Mouse (Mus musculus) right cerebral cortex, postnatal 25 days (tissue): ENCODE measurements around the gene Car12.

Source experiments
- DNase-seq: peaks from one replicate; pipeline ENCODE4 v3.0.0; 2022

The Car12 gene

GRCm38 (mm10) chr9:66713135-66714021 is at the start of gene Car12:
Car12 (plus strand) TSS chr9:66713686.
- DNase-seq, result no peak

GRCm38 (mm10) chr9:66663764-66664163 is 49.7 kb upstream of the Car12 start:
- no peak for DNase-seq

- no peak for DNase-seq
Measured at GRCm38 (mm10) chr9:66664561-66664960, 48.9 kb upstream of the Car12 start.

GRCm38 (mm10) chr9:66666153-66666552 is 47.3 kb upstream of the Car12 start:
- DNase-seq, result no peak

- no peak for DNase-seq
Measured at GRCm38 (mm10) chr9:66667046-66667445, 46.4 kb upstream of the Car12 start.

- no peak for DNase-seq
Measured at GRCm38 (mm10) chr9:66667868-66668267, 45.6 kb upstream of the Car12 start.

GRCm38 (mm10) chr9:66669561-66670078 is 43.9 kb upstream of the Car12 start:
- no peak for DNase-seq

GRCm38 (mm10) chr9:66673771-66674170 is 39.7 kb upstream of the Car12 start:
- no peak for DNase-seq

GRCm38 (mm10) chr9:66675566-66675965 is 37.9 kb upstream of the Car12 start:
- no peak for DNase-seq

GRCm38 (mm10) chr9:66680102-66680501 is 33.4 kb upstream of the Car12 start:
- no peak for DNase-seq

- DNase-seq, result no peak
Measured at GRCm38 (mm10) chr9:66682822-66683221, 30.7 kb upstream of the Car12 start.

- DNase-seq, result no peak
Measured at GRCm38 (mm10) chr9:66685730-66686129, 27.8 kb upstream of the Car12 start.

GRCm38 (mm10) chr9:66687713-66688112 is 25.8 kb upstream of the Car12 start:
- no peak for DNase-seq

- DNase-seq, result no peak
Measured at GRCm38 (mm10) chr9:66691683-66692305, 21.7 kb upstream of the Car12 start.

- DNase-seq, result no peak
Measured at GRCm38 (mm10) chr9:66697355-66698140, 15.9 kb upstream of the Car12 start.

GRCm38 (mm10) chr9:66699748-66700147 is 13.7 kb upstream of the Car12 start:
- no peak for DNase-seq

GRCm38 (mm10) chr9:66703002-66703401 is 10.5 kb upstream of the Car12 start:
- no peak for DNase-seq

GRCm38 (mm10) chr9:66705354-66705753 is 8.1 kb upstream of the Car12 start:
- no peak for DNase-seq

GRCm38 (mm10) chr9:66705766-66706165 is 7.7 kb upstream of the Car12 start:
- peak; percentile 54 for DNase-seq

- no peak for DNase-seq
Measured at GRCm38 (mm10) chr9:66708054-66708772, 5.3 kb upstream of the Car12 start.

GRCm38 (mm10) chr9:66708816-66709555 is 4.5 kb upstream of the Car12 start:
- no peak for DNase-seq

- DNase-seq, result no peak
Measured at GRCm38 (mm10) chr9:66710626-66711025, 2.9 kb upstream of the Car12 start.
